14 mouse cellular contexts compared by ENCODE assay signal in genomic region chr11:70297405-70297804, GRCm38 (mm10). TPM values are rescaled to one million over a fixed set of nuclear protein-coding genes. Genes with fewer than 3 reads are reported as not detected.
DNase-seq lines count a peak whose midpoint lies in the region; ATAC-seq lines count a peak whose summit lies in the region.
"Had no signal": no experiment of that assay in that cellular context is flagged by ENCODE, and none has a peak within 500 bp of the region (broad histone marks: within the 10 kb centered on the region; RNA-seq: fewer than 3 reads in every experiment).

No protein-coding gene starts in this region.

- 28% methylated on average over 4 of the region's 4 CpGs for WGBS in kidney, embryonic 15.5 days
- WGBS in kidney, embryonic 14.5 days = 32% methylated on average over 4 of the region's 4 CpGs
- WGBS in heart, embryonic 16.5 days = 43% methylated on average over 4 of the region's 4 CpGs

- peaks cover 3% of the 10 kb centered on the region; the same call in 1 of the 2 replicates for H3K9me3 ChIP-seq in kidney, embryonic 15.5 days (replicated peaks)
- H3K9me3 ChIP-seq in kidney, embryonic 14.5 days (ENCODE audit: control insufficient read depth, low read length) = peaks cover 5% of the 10 kb centered on the region; the same call in 1 of the 2 replicates
- H3K9me3 ChIP-seq in megakaryocyte, embryonic 14.5 days = peaks cover 6% of the 10 kb centered on the region
- no peaks in the 10 kb centered on the region for H3K9me3 ChIP-seq in heart, embryonic 16.5 days (replicated peaks; ENCODE audit: control insufficient read depth, low read length)

- no peak overlapping the region for H3K4me3 ChIP-seq in kidney, embryonic 15.5 days (replicated peaks)
- H3K4me3 ChIP-seq in kidney, embryonic 14.5 days (ENCODE audit: low read length) = no peak overlapping the region
- H3K4me3 ChIP-seq in megakaryocyte, embryonic 14.5 days (replicated peaks) = peak overlapping the region; percentile 79
- no peak overlapping the region for H3K4me3 ChIP-seq in heart, embryonic 16.5 days (ENCODE audit: low read length)
- H3K4me3 ChIP-seq: layer of hippocampus, adult 2 months had no signal

- no peaks in the 10 kb centered on the region for H3K36me3 ChIP-seq in kidney, embryonic 15.5 days
- H3K36me3 ChIP-seq in kidney, embryonic 14.5 days (ENCODE audit: control insufficient read depth, insufficient read depth, low read length) = no peaks in the 10 kb centered on the region
- peaks cover 13% of the 10 kb centered on the region for H3K36me3 ChIP-seq in megakaryocyte, embryonic 14.5 days (replicated peaks; ENCODE audit: low read length)
- no peaks in the 10 kb centered on the region for H3K36me3 ChIP-seq in heart, embryonic 16.5 days (ENCODE audit: control insufficient read depth, insufficient read depth)

- no peak overlapping the region for H3K4me2 ChIP-seq in kidney, embryonic 15.5 days
- no peak overlapping the region for H3K4me2 ChIP-seq in kidney, embryonic 14.5 days (replicated peaks; ENCODE audit: low read depth, low read length)
- H3K4me2 ChIP-seq in heart, embryonic 16.5 days (ENCODE audit: low read depth, low read length) = peak overlapping the region; percentile 24

- no peak overlapping the region for H3K9ac ChIP-seq in kidney, embryonic 15.5 days
- H3K9ac ChIP-seq in kidney, embryonic 14.5 days (ENCODE audit: low read depth, low read length) = no peak overlapping the region
- no peak overlapping the region for H3K9ac ChIP-seq in heart, embryonic 16.5 days (ENCODE audit: low read length)

- no peak for ATAC-seq in kidney, embryonic 15.5 days (replicated peaks; ENCODE audit: low FRiP score)
- no peak for ATAC-seq in kidney, embryonic 14.5 days (ENCODE audit: low FRiP score, low TSS enrichment)
- ATAC-seq in megakaryocyte, adult 5-6 weeks (ENCODE audit: poor library complexity, severe bottlenecking) = no peak
- peak; percentile 49; the same call in 1 of the 2 replicates for ATAC-seq in heart, embryonic 16.5 days (replicated peaks; ENCODE audit: extremely low read depth, insufficient read depth, low FRiP score)
- ATAC-seq: hindbrain, postnatal 0 days had no signal

- H3K4me1 ChIP-seq in kidney, embryonic 15.5 days = no peaks in the 10 kb centered on the region
- H3K4me1 ChIP-seq in kidney, embryonic 14.5 days (ENCODE audit: control insufficient read depth, insufficient read depth, low read length) = no peaks in the 10 kb centered on the region
- H3K4me1 ChIP-seq in megakaryocyte, embryonic 14.5 days = peaks cover 86% of the 10 kb centered on the region
- H3K4me1 ChIP-seq in heart, embryonic 16.5 days (ENCODE audit: control insufficient read depth, insufficient read depth, low read length) = 0 out of 2 replicates have a peak, but pooled peaks cover 2% of the 10 kb centered on the region

- H3K27ac ChIP-seq in kidney, embryonic 15.5 days = peak overlapping the region; percentile 68
- H3K27ac ChIP-seq in kidney, embryonic 14.5 days (ENCODE audit: low read depth, low read length) = no peak overlapping the region; the same call in 1 of the 2 replicates
- H3K27ac ChIP-seq in heart, embryonic 16.5 days (ENCODE audit: low read length) = peak overlapping the region; percentile 82
- H3K27ac ChIP-seq: hindbrain, postnatal 0 days; layer of hippocampus, adult 2 months had no signal

- DNase-seq in thymus, postnatal 4 days = peak; percentile 56
- DNase-seq in embryo, embryonic 10 days (ENCODE audit: low spot score) = no peak
- DNase-seq: adrenal gland, postnatal 10 days; right cerebral cortex, postnatal 14 days had no signal

- no peaks in the 10 kb centered on the region for H3K27me3 ChIP-seq in kidney, embryonic 15.5 days
- no peaks in the 10 kb centered on the region for H3K27me3 ChIP-seq in kidney, embryonic 14.5 days (ENCODE audit: control insufficient read depth, insufficient read depth, low read length)
- no peaks in the 10 kb centered on the region for H3K27me3 ChIP-seq in megakaryocyte, embryonic 14.5 days (replicated peaks)
- no peaks in the 10 kb centered on the region for H3K27me3 ChIP-seq in heart, embryonic 16.5 days (ENCODE audit: control insufficient read depth, insufficient read depth, low read length)

RNA-seq across cellular contexts. Expression of gene Alox12e, which starts 25.0 kb away (rescaled TPM):
- polyA plus RNA-seq in kidney, embryonic 15.5 days (2015; fragmentation: Nextera tagmentation; extraction: Ambion mirVana) = not detected in 2 replicates
- polyA plus RNA-seq in kidney, embryonic 14.5 days (2014; fragmentation: Nextera tagmentation; extraction: Ambion mirVana) = not detected in 2 replicates
- polyA plus RNA-seq in megakaryocyte, embryonic 14.5 days (2012; ENCODE audit: insufficient read depth, low replicate concordance) = 0.03 TPM in 1 of 2 replicates, not detected in the other
- 0.98 and 1.5 TPM in 2 replicates for total RNA-seq in megakaryocyte, adult 5-6 weeks (2015)
- total RNA-seq in megakaryocyte, adult 5-6 weeks (2017) = 1.2 and 1.7 TPM in 2 replicates
- 2.8 and 7.2 TPM in 2 replicates for polyA plus RNA-seq in heart, embryonic 16.5 days (2015; fragmentation: Nextera tagmentation; extraction: Ambion mirVana)
- total RNA-seq: adrenal gland, postnatal 10 days; common myeloid progenitor, adult 5-6 weeks; hindbrain, postnatal 0 days; layer of hippocampus, adult 2 months; liver, adult 2 months; megakaryocyte-erythroid progenitor cell, adult 5-6 weeks had no signal
- polyA plus RNA-seq: liver, adult 2 months had no signal

RNA-seq across cellular contexts. Expression of gene Alox12, which starts 42.3 kb away (rescaled TPM):
- polyA plus RNA-seq in kidney, embryonic 15.5 days (2015; fragmentation: Nextera tagmentation; extraction: Ambion mirVana) = 5.5 and 6.2 TPM in 2 replicates
- polyA plus RNA-seq in kidney, embryonic 14.5 days (2014; fragmentation: Nextera tagmentation; extraction: Ambion mirVana) = 3.3 and 3.6 TPM in 2 replicates
- polyA plus RNA-seq in megakaryocyte, embryonic 14.5 days (2012; ENCODE audit: insufficient read depth, low replicate concordance) = 66.3 and 164 TPM in 2 replicates
- not detected in 2 replicates for total RNA-seq in megakaryocyte, adult 5-6 weeks (2015)
- not detected in 2 replicates for total RNA-seq in megakaryocyte, adult 5-6 weeks (2017)
- 3.5 and 4.2 TPM in 2 replicates for polyA plus RNA-seq in heart, embryonic 16.5 days (2015; fragmentation: Nextera tagmentation; extraction: Ambion mirVana)

RNA-seq across cellular contexts. Expression of gene Alox15, which starts 54.4 kb away (rescaled TPM):
- 1.1 and 2.0 TPM in 2 replicates for polyA plus RNA-seq in kidney, embryonic 15.5 days (2015; fragmentation: Nextera tagmentation; extraction: Ambion mirVana)
- polyA plus RNA-seq in kidney, embryonic 14.5 days (2014; fragmentation: Nextera tagmentation; extraction: Ambion mirVana) = 0.69 and 1.5 TPM in 2 replicates
- 0.50 TPM in 1 of 2 replicates, not detected in the other for polyA plus RNA-seq in megakaryocyte, embryonic 14.5 days (2012; ENCODE audit: insufficient read depth, low replicate concordance)
- total RNA-seq in megakaryocyte, adult 5-6 weeks (2015) = 62.7 and 71.5 TPM in 2 replicates
- 72.8 and 74.4 TPM in 2 replicates for total RNA-seq in megakaryocyte, adult 5-6 weeks (2017)
- 0.56 and 1.1 TPM in 2 replicates for polyA plus RNA-seq in heart, embryonic 16.5 days (2015; fragmentation: Nextera tagmentation; extraction: Ambion mirVana)
- total RNA-seq: common myeloid progenitor, adult 5-6 weeks; hindbrain, postnatal 0 days; megakaryocyte-erythroid progenitor cell, adult 5-6 weeks had no signal
- polyA plus RNA-seq: hindbrain, postnatal 0 days; liver, adult 2 months had no signal

RNA-seq across cellular contexts. Expression of gene Rnasek, which starts 57.8 kb away (rescaled TPM):
- 203 and 212 TPM in 2 replicates for polyA plus RNA-seq in kidney, embryonic 15.5 days (2015; fragmentation: Nextera tagmentation; extraction: Ambion mirVana)
- polyA plus RNA-seq in kidney, embryonic 14.5 days (2014; fragmentation: Nextera tagmentation; extraction: Ambion mirVana) = 149 and 173 TPM in 2 replicates
- 869 and 1,064 TPM in 2 replicates for polyA plus RNA-seq in megakaryocyte, embryonic 14.5 days (2012; ENCODE audit: insufficient read depth, low replicate concordance)
- total RNA-seq in megakaryocyte, adult 5-6 weeks (2015) = 221 and 238 TPM in 2 replicates
- total RNA-seq in megakaryocyte, adult 5-6 weeks (2017) = 29.7 and 38.5 TPM in 2 replicates
- polyA plus RNA-seq in heart, embryonic 16.5 days (2015; fragmentation: Nextera tagmentation; extraction: Ambion mirVana) = 218 and 227 TPM in 2 replicates

RNA-seq across cellular contexts. Expression of gene Gm21988, which starts 57.8 kb away (rescaled TPM):
- polyA plus RNA-seq in kidney, embryonic 15.5 days (2015; fragmentation: Nextera tagmentation; extraction: Ambion mirVana) = 10.4 and 13.0 TPM in 2 replicates
- 7.8 and 10.5 TPM in 2 replicates for polyA plus RNA-seq in kidney, embryonic 14.5 days (2014; fragmentation: Nextera tagmentation; extraction: Ambion mirVana)
- 25.7 and 41.9 TPM in 2 replicates for polyA plus RNA-seq in megakaryocyte, embryonic 14.5 days (2012; ENCODE audit: insufficient read depth, low replicate concordance)
- total RNA-seq in megakaryocyte, adult 5-6 weeks (2015) = 4.0 and 5.2 TPM in 2 replicates
- 0.11 and 4.3 TPM in 2 replicates for total RNA-seq in megakaryocyte, adult 5-6 weeks (2017)
- 8.2 and 9.0 TPM in 2 replicates for polyA plus RNA-seq in heart, embryonic 16.5 days (2015; fragmentation: Nextera tagmentation; extraction: Ambion mirVana)
- total RNA-seq: common myeloid progenitor, adult 5-6 weeks had no signal
